Mouse (Mus musculus) E14TG2a.4 (cell line): ENCODE measurements at regions not wholly inside any gene's neighbourhood (a gene's known extent, or its start where the extent isn't known, plus 50 kb on each side); places are given as distances from the start of the nearest gene placed in this dataset.

Experiments used
- CTCF ChIP-seq: conservative IDR thresholded peaks from 2 replicates; pipeline ENCODE4 v1.5.1; 2014; ENCODE audit warnings: low read length
- POU5F1 ChIP-seq: IDR thresholded peaks from 2 replicates; pipeline ENCODE4 v1.6.1; 2014; ENCODE audit warnings: low read length, borderline replicate concordance

DNA sequence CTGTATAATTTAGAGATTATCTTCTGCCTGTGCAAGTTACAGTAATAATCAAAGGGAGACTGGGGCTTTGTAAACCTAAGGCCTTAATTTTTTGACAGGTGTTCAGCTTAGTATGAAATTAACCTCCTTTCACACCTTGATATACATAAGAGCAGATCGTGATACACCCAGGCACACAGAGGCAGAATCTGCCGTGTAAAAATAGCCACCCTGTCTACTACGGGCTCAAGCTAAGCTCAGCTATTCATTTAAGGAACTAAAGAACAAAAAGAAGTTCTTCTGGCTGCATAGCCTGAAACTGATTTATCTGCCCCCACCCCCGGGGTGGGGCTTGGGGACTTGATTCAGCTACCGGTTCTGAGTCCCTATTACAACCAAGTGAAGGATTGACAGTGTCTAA, 128.0 kb downstream of the Galc start:
- TF ChIP-seq CTCF: no peak
- no peak for TF ChIP-seq POU5F1
